Mouse (Mus musculus): ENCODE data around the gene Otof.

DNA sequence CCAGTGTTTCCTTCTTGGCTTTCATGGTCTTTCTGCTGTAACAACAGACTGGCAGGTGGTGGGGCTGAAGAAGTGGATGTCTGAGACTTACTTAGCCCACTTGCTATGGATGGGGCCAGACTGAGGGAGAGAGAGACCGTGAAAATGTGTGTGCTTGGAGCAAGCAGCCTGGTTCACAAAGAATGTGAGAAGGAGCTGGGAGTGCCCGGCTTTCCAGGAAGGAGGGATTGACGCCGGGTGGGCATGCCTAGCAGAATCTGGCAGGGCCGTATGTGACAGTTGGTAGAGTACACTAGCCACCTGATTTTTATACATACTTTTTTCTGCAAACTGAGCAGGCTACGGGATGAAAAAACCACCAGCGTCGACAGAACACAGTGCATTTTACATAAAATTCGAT lies 4.6 kb upstream of the Otof start:
- TF ChIP-seq CTCF (IDR thresholded peaks at IDR 0.05; ENCODE audit: control insufficient read depth, insufficient read depth, insufficient replicate concordance, low read depth, low read length) (no peak), POLR2A (IDR thresholded peaks at IDR 0.05; ENCODE audit: control insufficient read depth, low read depth, low read length) (no peak)
